Mouse (Mus musculus) right cerebral cortex, postnatal 25 days (tissue): ENCODE measurements around the gene Adam15.
A peak's percentile ranks its signal among the peaks of the same experiment; 100 is the strongest.

Source experiments
- DNase-seq: peaks from one replicate; pipeline ENCODE4 v3.0.0; 2022

The Adam15 gene

DNA sequence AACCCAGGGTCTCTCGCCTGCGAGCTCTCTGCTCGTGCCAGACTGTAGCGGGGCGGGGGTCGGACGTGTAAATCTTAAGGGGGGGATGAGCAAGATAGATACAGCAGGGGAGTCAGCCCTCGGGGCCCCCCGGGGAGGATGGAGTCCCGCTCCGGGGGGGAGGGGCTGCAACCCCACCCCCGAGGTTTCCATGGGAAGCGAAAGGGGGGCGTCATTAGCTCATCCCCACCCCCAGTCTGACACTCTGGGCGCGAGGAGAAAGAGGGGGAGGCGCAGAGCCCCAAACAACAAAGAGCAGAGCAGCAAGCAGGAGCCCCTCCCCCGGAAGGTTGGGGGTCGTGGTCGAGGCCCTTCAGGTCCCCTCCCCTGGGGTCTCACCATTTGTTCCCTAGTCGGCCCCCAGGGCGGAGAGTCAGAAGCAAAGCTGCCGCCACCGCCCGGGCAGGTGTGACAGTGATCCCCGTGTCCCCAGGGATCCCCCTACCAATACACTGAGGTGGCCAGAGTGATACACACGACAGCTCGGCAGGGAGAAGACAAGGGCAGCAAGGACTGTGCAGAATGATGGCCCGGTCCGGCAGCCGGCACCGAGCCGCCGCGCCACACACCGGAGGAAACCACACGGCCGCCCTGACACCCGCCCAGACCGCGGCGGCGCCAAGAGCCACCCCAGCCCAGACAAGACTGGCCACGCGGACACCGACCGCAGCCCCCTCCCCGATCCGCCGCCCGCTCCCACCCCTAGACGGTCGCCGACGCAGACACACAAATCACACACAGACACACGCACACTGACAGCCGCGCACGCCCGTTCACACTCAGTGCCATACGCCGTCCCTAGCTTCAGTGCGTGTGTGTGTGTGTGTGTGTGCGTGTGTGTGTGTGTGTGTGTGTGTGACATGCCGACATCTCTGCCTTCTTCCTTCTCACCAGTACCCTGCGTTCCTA, 28.3 kb downstream of the Adam15 start:
- peak; percentile 56 for DNase-seq

DNA sequence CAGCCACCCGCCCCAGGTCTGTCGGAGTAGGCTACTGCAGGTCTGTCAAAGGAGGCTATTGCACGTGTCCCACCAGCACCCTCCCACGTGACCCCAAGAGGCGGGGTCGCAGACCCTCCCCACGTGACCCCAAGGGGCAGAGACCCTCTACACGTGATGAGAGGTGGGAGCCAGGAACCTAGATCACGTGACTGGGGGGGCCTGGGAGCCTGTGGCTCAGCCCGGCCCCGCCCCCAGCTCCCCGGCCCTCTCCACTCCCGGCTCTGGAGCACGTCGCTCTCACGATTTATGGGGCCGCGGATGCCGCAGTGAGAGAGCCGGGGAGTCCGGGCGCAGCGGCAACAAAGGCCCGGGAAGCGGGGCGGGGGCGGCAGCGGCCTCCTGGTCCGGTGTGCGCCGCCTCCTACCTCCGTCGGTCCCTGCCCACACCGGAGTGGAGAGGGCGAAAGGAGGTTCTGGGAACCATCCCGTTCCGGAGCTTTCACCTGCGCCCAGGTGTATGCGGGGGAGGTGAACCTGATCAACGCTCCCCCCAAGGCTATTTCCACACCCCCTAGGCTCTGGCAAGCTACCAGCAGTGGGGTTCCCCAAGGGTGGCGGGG, 29.1 kb downstream of the Adam15 start:
- peak; percentile 69 for DNase-seq

GRCm38 (mm10) chr3:89319591-89320350, 30.0 kb downstream of the Adam15 start:
- peak; percentile 70 for DNase-seq

- no peak for DNase-seq
These were observed 30.7 kb downstream of the Adam15 start for GRCm38 (mm10) chr3:89318971-89319590.

GRCm38 (mm10) chr3:89318316-89318715, 31.5 kb downstream of the Adam15 start:
- no peak for DNase-seq

DNA sequence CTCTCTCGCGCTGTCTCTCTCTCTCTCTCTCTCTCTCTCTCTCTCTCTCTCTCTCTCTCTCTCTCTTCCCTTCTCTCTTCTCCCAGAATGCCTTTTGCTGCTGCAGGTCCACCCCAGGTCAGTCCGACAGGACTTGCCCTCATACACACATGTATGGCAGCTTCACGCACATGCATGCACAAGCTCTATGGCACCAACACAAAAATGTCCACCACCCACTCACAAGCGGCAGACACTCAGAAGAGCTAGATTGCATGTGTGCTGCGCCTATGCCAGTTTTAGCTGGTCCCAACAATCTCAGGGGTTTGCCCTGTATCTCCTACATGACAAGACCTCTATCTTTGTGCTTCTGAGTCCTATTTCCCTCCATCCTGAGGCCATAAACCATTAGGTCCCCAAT, 32.5 kb downstream of the Adam15 start:
- no peak for DNase-seq

GRCm38 (mm10) chr3:89316833-89317232, 33.0 kb downstream of the Adam15 start:
- DNase-seq = peak; percentile 88

DNA sequence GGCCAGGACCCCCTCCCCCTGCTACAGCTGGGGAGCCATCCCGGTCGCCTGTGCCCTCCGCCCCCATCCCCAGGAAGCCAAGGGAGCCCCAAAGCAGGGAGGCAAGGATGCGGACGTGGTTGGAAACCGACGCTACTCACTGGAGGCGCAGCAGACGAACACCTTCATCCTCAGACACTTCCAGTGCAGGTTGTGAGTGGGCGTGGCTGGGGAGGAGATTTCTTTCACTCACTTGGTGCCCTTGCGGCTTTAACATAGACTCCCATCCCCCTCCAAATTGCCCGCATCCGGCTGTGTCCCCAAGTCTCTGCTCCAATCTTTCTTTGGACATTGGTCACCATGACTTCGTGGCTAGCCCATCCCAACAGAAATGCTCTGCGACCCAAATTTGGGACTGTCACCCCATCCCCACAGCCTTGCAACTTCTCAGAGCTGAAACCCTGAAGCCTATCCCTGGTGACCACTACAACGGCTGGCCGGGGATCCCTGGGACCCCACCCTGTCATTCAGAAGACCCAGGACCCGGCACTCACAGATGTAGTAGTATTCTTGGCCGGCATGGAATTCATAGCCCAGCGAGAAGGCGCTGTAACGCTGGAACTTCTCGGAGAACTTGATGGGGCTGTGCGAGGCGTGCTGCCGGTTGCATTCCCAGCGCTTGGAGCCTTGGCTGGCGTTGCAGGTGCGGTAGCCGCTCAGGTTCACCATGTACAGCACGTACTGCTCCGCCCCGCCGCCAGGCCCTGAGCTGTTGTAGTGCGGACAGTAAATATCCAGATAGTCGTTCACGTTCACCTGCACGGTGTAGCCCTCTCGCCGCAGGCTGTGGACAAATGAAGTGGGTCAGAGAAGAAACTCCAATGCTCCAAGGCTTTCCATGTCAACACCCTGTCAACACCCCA, 33.6 kb downstream of the Adam15 start:
- DNase-seq = no peak

DNA sequence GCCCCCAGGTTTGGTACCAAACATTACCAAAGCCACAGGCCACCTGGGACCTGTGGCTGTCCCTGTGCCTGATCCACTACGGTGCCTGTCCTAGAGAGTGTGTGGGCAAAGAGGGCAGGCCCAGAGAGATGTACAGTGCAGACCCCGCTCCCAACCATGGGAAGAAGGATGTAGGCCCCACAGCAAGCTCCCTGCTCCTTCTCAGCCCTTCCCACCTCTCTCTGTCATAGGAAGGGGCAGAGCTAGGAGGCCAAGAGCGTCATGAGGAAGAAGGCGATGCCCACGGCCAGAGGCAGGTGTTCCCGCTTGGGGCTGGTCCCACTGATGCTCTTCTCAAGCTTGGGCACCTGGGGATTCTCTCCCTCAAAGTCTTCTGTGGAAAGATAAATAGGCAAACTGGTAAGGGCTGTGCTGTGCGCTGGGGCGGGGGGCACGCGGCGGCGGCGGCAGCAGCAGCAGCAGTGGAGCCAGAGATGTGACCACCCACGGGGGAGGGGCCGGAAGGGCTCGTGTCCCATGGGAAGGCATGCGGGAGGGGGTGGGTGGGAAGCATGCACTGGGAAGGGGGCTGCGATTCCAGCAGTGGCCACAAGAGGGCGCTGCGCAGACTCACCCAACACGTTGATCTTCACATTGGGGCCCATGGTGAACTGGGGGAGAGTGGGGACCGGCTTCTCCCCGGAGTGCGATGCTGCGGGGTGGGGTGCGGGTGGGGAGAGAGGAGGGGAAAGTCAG, 34.4 kb downstream of the Adam15 start:
- DNase-seq = peak; percentile 72

DNA sequence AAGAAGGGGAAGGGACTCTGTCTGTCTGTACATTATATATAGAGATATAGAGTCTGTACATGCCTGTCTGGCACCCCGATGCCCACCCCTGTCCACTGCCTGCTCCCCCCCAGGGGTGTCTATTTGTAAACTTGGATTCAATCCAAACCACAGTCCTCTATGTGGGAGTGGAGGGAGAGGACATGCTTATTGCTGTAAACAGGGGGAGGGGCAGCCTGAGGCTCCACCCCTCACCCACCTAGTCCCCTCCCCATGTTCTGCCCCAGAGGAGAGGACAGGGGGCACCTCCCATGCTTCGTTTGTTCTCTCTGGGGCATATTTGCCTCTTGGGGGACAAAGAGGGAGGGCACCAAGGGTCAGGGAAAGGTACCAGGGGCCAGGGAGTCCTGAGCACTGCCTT, 35.0 kb downstream of the Adam15 start:
- DNase-seq = no peak

DNA sequence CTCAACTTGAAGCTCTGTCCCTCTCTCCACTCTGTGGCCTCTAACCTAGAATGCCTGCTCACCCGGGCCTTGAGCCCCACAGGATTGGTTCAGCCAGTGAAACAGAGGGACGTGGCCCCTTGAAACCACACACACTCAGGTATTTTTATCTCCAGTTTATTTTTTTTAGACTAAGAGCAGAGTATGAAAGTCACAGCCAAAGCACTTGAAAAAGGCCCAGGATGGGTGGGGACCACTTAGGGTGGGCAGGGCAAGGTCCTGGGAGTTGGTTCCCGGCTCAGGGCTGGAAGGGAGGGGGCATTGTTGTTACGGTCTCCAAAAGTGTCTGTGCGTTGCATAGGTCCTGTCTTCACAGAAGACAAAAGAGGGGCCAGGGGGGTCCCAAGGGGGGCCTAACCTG, 35.5 kb downstream of the Adam15 start:
- DNase-seq = no peak

DNA sequence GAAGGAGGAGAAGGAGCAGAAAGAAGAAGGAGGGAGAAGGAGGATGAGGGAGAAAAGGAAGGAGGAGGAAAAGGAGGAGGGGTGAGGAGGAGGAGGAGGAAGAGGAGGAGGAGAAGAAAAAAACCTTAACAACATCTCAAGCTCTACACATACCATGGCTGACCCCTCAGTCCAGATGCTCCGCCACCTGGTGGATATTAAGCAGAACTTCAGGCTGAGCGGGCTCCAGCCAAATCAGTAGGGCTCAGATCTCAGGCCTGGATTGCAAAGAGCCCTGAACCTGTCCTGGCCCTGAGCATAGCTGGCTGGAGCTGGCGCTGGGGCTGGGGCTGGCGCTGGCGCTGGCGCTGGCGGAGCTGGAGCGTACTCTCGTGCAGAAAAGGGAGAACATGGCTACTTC, 41.7 kb downstream of the Adam15 start:
- DNase-seq = no peak

GRCm38 (mm10) chr3:89305551-89306325, 44.1 kb downstream of the Adam15 start:
- no peak for DNase-seq

- DNase-seq = no peak
These were observed 44.7 kb downstream of the Adam15 start for GRCm38 (mm10) chr3:89305105-89305504.

- no peak for DNase-seq
These were observed 45.4 kb downstream of the Adam15 start for GRCm38 (mm10) chr3:89304440-89304839.

DNA sequence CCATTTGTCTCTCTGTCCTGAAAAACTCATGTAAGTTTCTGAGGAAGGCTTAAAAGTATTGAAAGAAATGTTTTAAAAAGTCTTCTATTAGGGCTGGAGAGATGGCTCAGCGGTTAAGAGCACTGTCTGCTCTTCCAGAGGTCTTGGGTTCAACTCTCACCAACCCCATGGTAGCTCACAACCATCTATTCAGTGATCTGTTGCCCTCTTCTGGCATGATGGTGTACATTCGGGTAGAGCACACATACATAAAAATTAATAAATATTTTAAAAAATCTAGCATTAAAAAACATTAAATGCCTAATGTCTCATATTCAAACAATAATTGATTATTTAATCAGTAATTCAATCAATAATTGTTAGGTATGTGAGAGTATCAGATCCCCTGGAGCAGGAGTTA, 49.3 kb downstream of the Adam15 start:
- no peak for DNase-seq

- DNase-seq = no peak
These were observed 49.7 kb downstream of the Adam15 start for GRCm38 (mm10) chr3:89300071-89300470.

DNA sequence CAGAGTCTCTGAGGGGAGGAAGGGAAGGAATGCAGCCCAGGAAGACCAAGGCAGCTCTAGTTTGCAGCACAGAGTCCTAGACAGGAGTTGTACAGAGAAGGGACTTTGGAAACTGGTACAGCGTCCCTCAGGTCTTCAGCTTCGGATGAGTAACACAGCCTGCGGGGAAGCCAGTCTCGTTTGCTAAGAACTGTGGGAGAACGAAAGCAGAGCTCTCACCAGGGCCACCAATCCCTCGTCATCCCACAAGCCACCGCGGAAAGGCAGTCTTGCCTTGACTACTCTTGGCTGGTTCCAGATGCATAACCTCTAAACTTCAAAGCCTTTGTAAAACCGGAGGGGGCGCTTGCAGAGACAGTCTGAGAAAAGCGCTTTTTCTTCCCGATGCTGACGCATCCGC, 50.3 kb downstream of the Adam15 start:
- peak; percentile 40 for DNase-seq

- no peak for DNase-seq
These were observed 50.9 kb downstream of the Adam15 start for GRCm38 (mm10) chr3:89298908-89299307.

- DNase-seq = no peak
These were observed 52.9 kb downstream of the Adam15 start for GRCm38 (mm10) chr3:89296761-89297396.
